Mouse (Mus musculus) neural tube, embryonic 12.5 days (tissue): ENCODE measurements around the gene Slc7a5. TPM values are rescaled to one million over a fixed set of nuclear protein-coding genes. Genes with fewer than 3 reads are reported as not detected.

Experiments
- ATAC-seq: fragments of 200-750 bp; cut with Nextera tagmentation; 2 replicates; pipeline ENCODE4 v1.8.0; 2017; ENCODE audit warnings: low read depth, mild to moderate bottlenecking, moderate TSS enrichment, moderate library complexity; ENCODE audit not compliant: low FRiP score
- H3K27ac ChIP-seq: fragments of 300-500 bp; sonication (generic); 2 replicates; pipeline ENCODE4 v1.5.1; 2016
- H3K27me3 ChIP-seq: fragments of 300-500 bp; sonication (generic); replicated peaks from 2 replicates; pipeline ENCODE4 v1.6.1; 2016; ENCODE audit warnings: mild to moderate bottlenecking
- H3K36me3 ChIP-seq: fragments of 300-500 bp; sonication (generic); 2 replicates; pipeline ENCODE4 v1.6.1; 2016; ENCODE audit warnings: mild to moderate bottlenecking
- H3K4me1 ChIP-seq: fragments of 300-500 bp; sonication (generic); 2 replicates; pipeline ENCODE4 v1.6.1; 2016
- H3K4me2 ChIP-seq: fragments of 300-500 bp; sonication (generic); replicated peaks from 2 replicates; pipeline ENCODE4 v1.6.1; 2016; ENCODE audit warnings: mild to moderate bottlenecking
- H3K4me3 ChIP-seq: fragments of 300-500 bp; sonication (generic); 2 replicates; pipeline ENCODE4 v1.5.1; 2016
- H3K9ac ChIP-seq: fragments of 300-500 bp; sonication (generic); 2 replicates; pipeline ENCODE4 v1.6.1; 2016; ENCODE audit warnings: mild to moderate bottlenecking
- H3K9me3 ChIP-seq: fragments of 300-500 bp; sonication (generic); 2 replicates; pipeline ENCODE4 v1.6.1; 2016; ENCODE audit warnings: mild to moderate bottlenecking
- WGBS: fragments of 180-500 bp; shearing (Covaris S2); methylation state at CpG from one replicate; pipeline ENCODE4 v1.1.7; 2016; 5-methylcytosine and 5-hydroxymethylcytosine counted together
- polyA plus RNA-seq: library from polyadenylated mRNA; unstranded; fragments of >200 nt; fragmentation: Nextera tagmentation; extraction: Ambion mirVana; gene quantifications from 2 replicates; pipeline ENCODE4 v1.2.1, GENCODE M21; 2016

Slc7a5 gene
- polyA plus RNA-seq, 1 experiment from 2014 or later = 40.8 TPM

DNA sequence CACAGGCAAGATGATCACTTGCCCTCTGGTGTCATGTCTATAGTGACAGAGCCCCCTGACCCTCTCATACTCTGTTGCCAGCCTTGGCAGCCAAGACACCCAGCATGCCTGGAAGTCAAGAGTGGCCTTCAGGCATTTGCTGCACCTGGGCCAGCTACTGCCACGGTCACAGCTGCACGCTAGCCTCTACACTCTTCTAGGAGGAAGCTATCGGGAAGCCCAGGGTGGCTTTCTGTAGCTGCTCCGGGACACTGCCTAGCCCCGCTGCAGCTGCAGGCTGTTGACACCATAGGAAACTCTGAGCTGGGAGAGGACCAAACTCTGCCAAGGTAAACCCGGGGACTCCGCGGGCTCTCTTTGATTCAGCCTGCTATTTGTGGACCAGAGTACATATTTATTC is 5.9 kb upstream of the Slc7a5 start:
- no peak for ATAC-seq
- Histone ChIP-seq H3K27ac (no peak overlapping the region), H3K9me3 (no peaks in the 10 kb centered on the region), H3K4me3 (no peak overlapping the region), H3K4me2 (no peak overlapping the region), H3K9ac (no peak overlapping the region), H3K27me3 (no peaks in the 10 kb centered on the region; the same call in 1 of the 2 replicates), H3K36me3 (no peaks in the 10 kb centered on the region), H3K4me1 (no peaks in the 10 kb centered on the region)
- 80% methylated on average over 8 of the region's 8 CpGs for WGBS

DNA sequence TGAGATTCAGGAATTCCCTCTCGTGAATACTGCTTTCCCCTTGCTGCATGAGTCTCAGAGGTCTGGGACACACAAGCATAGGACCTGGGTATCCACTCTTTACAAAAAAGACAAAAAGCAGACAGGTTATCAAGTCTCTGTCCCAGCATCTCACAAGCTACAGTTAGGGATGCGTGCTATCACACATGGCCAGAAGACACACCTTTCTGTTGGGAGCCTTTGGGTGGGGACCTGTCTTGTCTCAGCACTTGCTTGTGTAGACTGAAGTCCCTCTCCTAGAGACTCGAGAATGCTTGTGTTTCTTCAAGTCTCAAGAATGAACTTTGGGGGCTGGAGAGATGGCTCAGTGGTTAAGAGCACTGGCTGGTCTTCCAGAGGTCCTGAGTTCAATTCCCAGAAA is 5.3 kb upstream of the Slc7a5 start:
- H3K9ac ChIP-seq = no peak overlapping the region
- H3K4me1 ChIP-seq = peaks cover 3% of the 10 kb centered on the region
- no peaks in the 10 kb centered on the region; the same call in 1 of the 2 replicates for H3K27me3 ChIP-seq
- H3K9me3 ChIP-seq = no peaks in the 10 kb centered on the region
- no peak overlapping the region for H3K27ac ChIP-seq
- no peak for ATAC-seq
- no peaks in the 10 kb centered on the region for H3K36me3 ChIP-seq
- no peak overlapping the region for H3K4me3 ChIP-seq
- H3K4me2 ChIP-seq = no peak overlapping the region
- 74% methylated on average over 3 of the region's 3 CpGs for WGBS

DNA sequence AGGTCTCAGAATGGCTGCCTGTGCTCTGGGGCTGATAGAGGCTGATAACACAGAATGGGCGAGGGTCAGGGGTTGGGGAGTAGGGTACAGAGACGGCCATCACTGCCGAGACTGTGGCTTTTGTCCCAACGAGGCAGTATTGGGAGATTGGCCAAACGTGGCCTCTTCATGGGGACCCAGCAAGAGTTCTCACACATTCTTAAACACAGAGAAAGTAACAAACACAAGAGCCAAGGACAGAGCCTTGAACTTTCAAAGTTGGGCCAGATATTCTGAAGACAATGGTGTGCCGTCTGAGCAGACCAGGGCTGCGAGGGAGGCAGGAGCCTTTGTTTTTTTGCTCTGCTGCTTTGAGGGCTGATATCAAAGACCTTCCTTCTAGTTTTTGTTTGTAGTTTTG is 4.5 kb upstream of the Slc7a5 start:
- H3K27ac ChIP-seq = no peak overlapping the region
- no peaks in the 10 kb centered on the region; the same call in 1 of the 2 replicates for H3K27me3 ChIP-seq
- no peaks in the 10 kb centered on the region for H3K9me3 ChIP-seq
- H3K36me3 ChIP-seq = no peaks in the 10 kb centered on the region
- no peak for ATAC-seq
- H3K4me1 ChIP-seq = peaks cover 5% of the 10 kb centered on the region
- no peak overlapping the region for H3K4me3 ChIP-seq
- 0 out of 2 replicates have a peak overlapping the region, but pooled peaks have one; percentile 13 for H3K9ac ChIP-seq
- 71% methylated on average over 7 of the region's 7 CpGs for WGBS
- no peak overlapping the region for H3K4me2 ChIP-seq

DNA sequence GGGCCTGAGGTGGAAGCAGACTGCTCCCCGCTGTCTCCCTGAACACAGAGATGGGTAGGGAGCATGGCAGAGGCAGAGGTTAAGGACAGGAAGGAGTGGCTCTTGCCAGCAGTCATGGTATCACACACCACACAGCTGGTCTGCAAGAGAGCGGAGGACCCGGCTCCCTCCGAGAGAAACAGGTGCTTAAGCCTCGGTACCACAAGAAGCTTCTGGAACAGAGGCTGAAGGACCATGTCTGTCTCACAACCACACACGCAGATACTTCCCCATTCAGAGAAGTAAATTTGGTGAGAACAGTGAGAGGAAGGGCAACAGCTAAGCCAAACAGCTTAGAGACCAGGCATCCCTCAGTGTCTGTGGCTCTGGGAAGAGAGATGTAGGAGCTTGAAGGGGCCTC is 3.9 kb upstream of the Slc7a5 start:
- Histone ChIP-seq H3K27ac (no peak overlapping the region), H3K4me2 (no peak overlapping the region), H3K36me3 (no peaks in the 10 kb centered on the region), H3K9me3 (no peaks in the 10 kb centered on the region), H3K9ac (no peak overlapping the region), H3K4me3 (no peak overlapping the region), H3K27me3 (no peaks in the 10 kb centered on the region; the same call in 1 of the 2 replicates), H3K4me1 (peaks cover 9% of the 10 kb centered on the region)
- 94% methylated on average over 6 of the region's 6 CpGs for WGBS
- no peak for ATAC-seq

DNA sequence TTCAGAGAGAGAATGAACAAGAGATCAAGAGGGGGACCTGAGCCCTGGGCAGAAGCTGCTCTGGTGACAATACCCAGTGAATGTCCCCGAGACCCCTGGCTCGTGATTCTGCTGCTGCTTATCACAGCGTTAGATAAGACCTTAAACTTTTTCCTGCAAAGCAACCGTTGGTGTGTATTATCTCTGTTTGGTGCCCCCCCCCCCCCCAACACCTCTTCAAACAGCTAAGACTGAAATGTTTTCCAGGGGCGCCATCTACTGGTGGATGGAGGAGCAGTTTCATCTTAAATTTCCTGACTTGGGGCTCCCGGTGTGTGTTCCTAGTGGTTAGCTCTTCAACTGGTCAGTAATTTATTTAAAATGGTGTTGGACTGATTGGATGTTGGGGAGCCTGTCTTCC is 2.2 kb upstream of the Slc7a5 start:
- H3K9ac ChIP-seq = no peak overlapping the region
- WGBS = 8% methylated on average over 6 of the region's 6 CpGs
- no peak overlapping the region for H3K4me3 ChIP-seq
- H3K4me1 ChIP-seq = peaks cover 23% of the 10 kb centered on the region
- H3K27me3 ChIP-seq = no peaks in the 10 kb centered on the region; the same call in none of the 2 replicates
- H3K4me2 ChIP-seq = no peak overlapping the region
- H3K36me3 ChIP-seq = no peaks in the 10 kb centered on the region
- H3K9me3 ChIP-seq = no peaks in the 10 kb centered on the region
- H3K27ac ChIP-seq = no peak overlapping the region
- ATAC-seq = no peak

DNA sequence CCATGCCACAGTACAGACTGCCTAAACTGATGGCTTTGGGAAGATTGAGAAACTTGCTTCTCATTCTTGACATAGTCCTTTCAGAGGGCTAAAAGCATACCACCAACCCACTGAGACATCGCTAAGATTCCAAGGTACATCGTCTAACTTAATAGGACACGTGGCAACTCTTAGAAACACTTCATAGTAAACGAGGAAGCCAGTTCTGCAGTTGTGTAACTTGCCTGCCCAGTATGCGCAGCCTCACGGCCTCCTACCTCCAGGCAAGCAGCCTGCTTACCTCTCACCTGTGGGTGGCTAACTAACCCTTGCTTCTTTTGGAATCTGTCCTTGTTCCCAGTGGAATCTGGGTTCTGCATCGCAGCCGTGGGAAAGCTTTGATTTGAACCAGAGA is 1.7 kb upstream of the Slc7a5 start:
- no peaks in the 10 kb centered on the region for H3K36me3 ChIP-seq
- H3K4me2 ChIP-seq = no peak overlapping the region
- peaks cover 23% of the 10 kb centered on the region for H3K4me1 ChIP-seq
- WGBS = 79% methylated on average over 8 of the region's 8 CpGs
- H3K27me3 ChIP-seq = no peaks in the 10 kb centered on the region; the same call in none of the 2 replicates
- no peak for ATAC-seq
- no peak overlapping the region for H3K27ac ChIP-seq
- no peaks in the 10 kb centered on the region for H3K9me3 ChIP-seq
- H3K4me3 ChIP-seq = no peak overlapping the region
- no peak overlapping the region for H3K9ac ChIP-seq

DNA sequence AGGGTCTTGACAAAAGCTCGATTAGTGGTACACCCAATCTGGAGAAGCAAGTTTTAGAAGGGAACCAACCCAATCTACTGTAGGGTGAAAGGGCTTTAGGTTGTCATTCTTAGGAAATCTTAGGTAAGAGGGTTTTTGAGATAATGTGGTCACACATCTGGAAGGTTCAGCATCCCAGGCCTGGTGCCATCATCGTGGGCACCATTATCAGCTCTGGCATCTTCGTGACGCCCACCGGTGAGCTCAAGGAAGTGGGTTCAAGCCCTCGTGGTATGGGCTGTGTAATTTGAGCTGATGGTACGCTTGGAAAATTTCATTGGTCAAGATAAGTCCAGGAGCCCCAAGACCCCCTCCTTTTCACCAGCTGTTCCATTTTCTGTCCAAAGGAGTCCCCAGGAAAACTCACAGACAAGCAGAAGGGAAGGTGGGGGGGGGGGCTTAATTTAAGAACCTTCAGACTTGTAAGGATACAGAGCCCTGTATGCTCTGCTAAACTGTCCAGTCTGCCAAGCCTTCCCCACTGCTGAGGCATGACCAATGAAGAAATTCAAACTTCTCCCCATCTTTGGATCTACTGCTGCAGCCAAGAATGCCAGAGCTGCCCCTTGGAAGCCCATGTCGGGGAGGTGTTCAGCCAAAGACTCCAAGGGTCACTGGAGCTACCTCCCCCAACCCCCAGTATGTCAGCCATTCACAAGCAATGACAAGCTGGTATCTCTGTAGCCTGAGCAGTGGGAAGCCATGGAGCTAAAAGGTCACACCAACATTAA is 1.1 kb upstream of the Slc7a5 start:
- Histone ChIP-seq H3K4me2 (peak overlapping the region; percentile 94), H3K9me3 (no peaks in the 10 kb centered on the region), H3K9ac (no peak overlapping the region)

DNA sequence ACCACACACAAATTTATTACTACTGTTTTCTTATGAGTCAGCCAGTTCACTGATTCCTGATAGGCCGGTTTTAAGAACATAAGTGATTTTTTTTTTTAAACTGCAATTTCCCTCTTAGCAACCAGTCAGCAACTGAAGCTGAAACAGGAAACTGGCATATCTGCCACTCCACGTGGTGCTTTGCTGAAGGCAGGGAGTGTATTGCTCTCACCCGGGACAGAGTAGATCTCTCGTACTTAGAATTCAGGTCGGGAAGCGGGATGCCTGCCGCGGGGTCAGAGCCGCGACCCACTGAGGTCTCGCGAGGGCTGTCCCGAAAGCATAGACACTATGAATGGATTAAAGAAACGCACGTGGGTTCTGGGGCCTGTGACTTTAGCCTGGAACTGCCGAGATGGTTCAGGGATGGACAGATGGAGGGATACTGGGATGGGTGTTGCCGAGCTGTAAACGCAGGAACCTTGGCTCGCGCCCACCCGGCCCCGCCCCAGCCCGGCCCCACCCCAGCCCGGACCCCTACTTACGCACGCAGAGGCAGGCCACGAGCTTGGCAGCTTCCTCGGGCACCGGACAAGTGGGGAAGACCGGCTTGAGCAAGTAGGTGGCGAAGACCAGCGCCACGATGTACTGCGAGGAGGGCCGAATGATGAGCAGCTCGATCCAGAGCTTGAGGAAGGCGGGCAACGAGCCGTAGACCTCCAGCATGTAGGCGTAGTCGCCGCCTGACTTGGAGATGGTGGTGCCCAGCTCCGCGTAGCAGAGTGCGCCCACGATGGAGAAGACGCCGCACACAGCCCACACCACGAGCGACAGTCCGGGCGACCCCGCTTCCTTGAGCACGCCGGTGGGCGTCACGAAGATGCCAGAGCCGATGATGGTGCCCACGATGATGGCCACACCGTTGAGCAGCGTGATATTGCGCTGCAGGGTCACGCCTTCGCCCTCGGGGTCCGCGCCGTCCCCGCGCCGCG is 667 bp downstream of the Slc7a5 start:
- under 1% methylated on average over 72 of the region's 72 CpGs for WGBS

More for the DNA sequence above, 1.1 kb upstream of the Slc7a5 start:
- no peak overlapping the region for H3K4me3 ChIP-seq
- 67% methylated on average over 8 of the region's 8 CpGs for WGBS
- H3K36me3 ChIP-seq = no peaks in the 10 kb centered on the region
- H3K27me3 ChIP-seq = no peaks in the 10 kb centered on the region; the same call in none of the 2 replicates
- H3K27ac ChIP-seq = no peak overlapping the region
- peaks cover 23% of the 10 kb centered on the region for H3K4me1 ChIP-seq
- no peak for ATAC-seq

DNA sequence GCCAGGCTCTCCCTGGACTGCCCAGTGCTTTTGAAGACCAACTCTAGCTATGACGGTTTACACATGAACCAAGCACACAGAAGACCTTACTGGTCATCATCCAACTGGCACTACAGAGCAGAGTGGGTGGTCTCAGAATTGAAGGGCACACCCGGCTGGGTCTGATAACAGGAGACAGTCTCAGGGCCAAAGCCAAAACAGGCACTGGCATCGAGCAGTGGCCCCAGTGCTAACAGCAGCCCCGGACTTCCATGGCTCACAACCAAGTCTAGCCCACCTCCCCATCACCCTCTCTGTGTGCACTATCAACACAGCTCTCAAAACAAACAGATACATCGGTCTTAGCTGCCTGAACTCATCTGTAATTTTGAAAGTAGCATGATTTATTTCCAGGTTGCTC is 1.6 kb downstream of the Slc7a5 start:
- Histone ChIP-seq H3K9me3 (no peaks in the 10 kb centered on the region), H3K27me3 (no peaks in the 10 kb centered on the region; the same call in 1 of the 2 replicates), H3K9ac (peak overlapping the region; percentile 65; the same call in 1 of the 2 replicates), H3K36me3 (no peaks in the 10 kb centered on the region), H3K27ac (no peak overlapping the region), H3K4me1 (peaks cover 31% of the 10 kb centered on the region), H3K4me2 (peak overlapping the region; percentile 94), H3K4me3 (peak overlapping the region; percentile 67)
- WGBS = 35% methylated on average over 5 of the region's 5 CpGs
- ATAC-seq = no peak

More for the DNA sequence above, 667 bp downstream of the Slc7a5 start:
- Histone ChIP-seq H3K9ac (peak overlapping the region; percentile 65), H3K9me3 (no peaks in the 10 kb centered on the region), H3K27ac (no peak overlapping the region), H3K4me1 (peaks cover 25% of the 10 kb centered on the region), H3K4me3 (peak overlapping the region; percentile 67), H3K27me3 (no peaks in the 10 kb centered on the region; the same call in none of the 2 replicates), H3K36me3 (no peaks in the 10 kb centered on the region), H3K4me2 (peak overlapping the region; percentile 94)
- peak; percentile 63 for ATAC-seq

DNA sequence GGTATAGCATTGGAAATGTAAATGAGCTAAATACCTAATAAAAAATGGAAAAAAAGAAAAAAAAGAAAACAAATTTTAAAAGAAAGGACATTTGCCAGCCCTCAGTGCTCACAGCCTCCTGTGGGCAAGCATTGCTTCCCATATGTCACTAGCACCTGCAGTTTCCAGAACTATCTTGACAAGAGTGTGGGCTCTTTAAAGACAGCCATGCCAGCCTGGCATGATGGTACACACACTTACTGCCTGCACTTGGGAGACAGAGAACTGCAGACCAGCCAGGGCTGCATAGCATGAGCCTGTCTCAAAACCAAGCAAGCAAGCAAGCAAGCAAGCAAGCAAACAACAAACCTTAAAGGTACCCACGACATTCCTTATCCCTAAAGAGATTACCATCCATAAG is 2.1 kb downstream of the Slc7a5 start:
- 65% methylated on average over 1 of the region's 1 CpGs for WGBS
- 0 out of 2 replicates have a peak overlapping the region, but pooled peaks have one; percentile 67 for H3K4me3 ChIP-seq
- H3K27me3 ChIP-seq = no peaks in the 10 kb centered on the region; the same call in 1 of the 2 replicates
- ATAC-seq = no peak
- no peaks in the 10 kb centered on the region for H3K9me3 ChIP-seq
- H3K4me2 ChIP-seq = peak overlapping the region; percentile 94
- H3K9ac ChIP-seq = peak overlapping the region; percentile 65; the same call in 1 of the 2 replicates
- no peaks in the 10 kb centered on the region for H3K36me3 ChIP-seq
- no peak overlapping the region for H3K27ac ChIP-seq
- H3K4me1 ChIP-seq = peaks cover 31% of the 10 kb centered on the region

DNA sequence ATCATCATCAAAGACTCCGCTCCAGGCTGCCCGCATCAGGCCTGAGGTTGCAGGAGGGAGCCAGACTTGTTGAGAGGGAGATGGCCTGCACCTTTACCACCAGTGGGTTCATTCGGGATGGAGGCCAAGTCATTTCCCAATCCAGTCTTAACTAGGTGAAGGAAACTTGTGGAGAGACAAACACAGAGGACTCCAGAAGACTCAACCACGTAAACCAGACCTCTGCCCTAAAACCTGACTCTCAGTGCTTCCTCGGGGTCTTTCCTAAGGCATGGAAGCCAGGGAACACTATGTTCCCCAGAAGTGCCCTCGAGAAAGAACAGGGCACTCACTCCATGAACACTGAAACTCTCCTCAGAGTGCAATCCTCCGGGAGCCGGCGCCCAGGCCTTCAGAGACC is 2.5 kb downstream of the Slc7a5 start:
- 88% methylated on average over 9 of the region's 9 CpGs for WGBS
- no peak for ATAC-seq
- Histone ChIP-seq H3K9me3 (no peaks in the 10 kb centered on the region), H3K27me3 (no peaks in the 10 kb centered on the region; the same call in 1 of the 2 replicates), H3K4me2 (peak overlapping the region; percentile 94), H3K9ac (no peak overlapping the region), H3K4me3 (no peak overlapping the region), H3K4me1 (peaks cover 31% of the 10 kb centered on the region), H3K36me3 (no peaks in the 10 kb centered on the region), H3K27ac (no peak overlapping the region)

DNA sequence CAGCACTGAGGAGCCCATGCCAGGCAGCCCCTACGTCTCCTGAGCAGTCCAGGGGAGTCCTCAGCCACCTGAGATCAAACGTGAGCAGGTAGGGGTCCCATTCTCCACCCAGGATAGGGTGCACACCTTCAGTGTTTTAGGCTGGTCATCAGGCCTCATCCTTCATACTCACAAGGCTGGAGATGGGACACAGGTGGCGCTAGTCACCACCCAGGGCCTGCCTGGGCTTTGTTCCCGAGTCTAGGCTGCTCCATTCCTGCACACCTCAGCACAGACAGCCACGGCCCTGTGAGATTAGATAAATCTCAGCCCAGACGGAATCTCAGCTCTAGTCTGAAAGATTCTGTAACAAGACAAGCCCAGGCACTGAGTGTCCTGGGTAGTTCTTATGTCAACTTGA is 3.5 kb downstream of the Slc7a5 start:
- no peak overlapping the region for H3K4me3 ChIP-seq
- H3K9me3 ChIP-seq = no peaks in the 10 kb centered on the region
- WGBS = 74% methylated on average over 6 of the region's 6 CpGs
- ATAC-seq = no peak
- peaks cover 39% of the 10 kb centered on the region for H3K4me1 ChIP-seq
- no peak overlapping the region for H3K9ac ChIP-seq
- no peaks in the 10 kb centered on the region; the same call in 1 of the 2 replicates for H3K27me3 ChIP-seq
- no peaks in the 10 kb centered on the region for H3K36me3 ChIP-seq
- peak overlapping the region; percentile 94; the same call in 1 of the 2 replicates for H3K4me2 ChIP-seq
- no peak overlapping the region for H3K27ac ChIP-seq
